Mouse (Mus musculus) testis, postnatal 10 days (tissue): Measurements from ENCODE around the gene Plppr5.

ENCODE experiments used
- DNase-seq: peaks from one replicate; pipeline ENCODE4 v3.0.0; 2021; ENCODE audit warnings: low spot score

Plppr5 gene

GRCm38 (mm10) chr3:117708788-117709187, 134.2 kb downstream of the Plppr5 start:
- DNase-seq: no peak

GRCm38 (mm10) chr3:117716534-117717280, 142.1 kb downstream of the Plppr5 start:
- no peak for DNase-seq

GRCm38 (mm10) chr3:117723390-117723789, 148.8 kb downstream of the Plppr5 start:
- DNase-seq: no peak

- no peak for DNase-seq
Measured at GRCm38 (mm10) chr3:117724521-117724920, 149.9 kb downstream of the Plppr5 start.

GRCm38 (mm10) chr3:117725501-117725900, 150.9 kb downstream of the Plppr5 start:
- DNase-seq: no peak

- no peak for DNase-seq
Measured at GRCm38 (mm10) chr3:117728136-117728535, 153.5 kb downstream of the Plppr5 start.

- no peak for DNase-seq
Measured at GRCm38 (mm10) chr3:117729121-117730072, 154.8 kb downstream of the Plppr5 start.

- no peak for DNase-seq
Measured at GRCm38 (mm10) chr3:117731545-117731944, 156.9 kb downstream of the Plppr5 start.

- DNase-seq: no peak
Measured at GRCm38 (mm10) chr3:117732661-117733060, 158.0 kb downstream of the Plppr5 start.
